9 mouse cellular contexts compared by ENCODE assay signal in the genomic region with DNA sequence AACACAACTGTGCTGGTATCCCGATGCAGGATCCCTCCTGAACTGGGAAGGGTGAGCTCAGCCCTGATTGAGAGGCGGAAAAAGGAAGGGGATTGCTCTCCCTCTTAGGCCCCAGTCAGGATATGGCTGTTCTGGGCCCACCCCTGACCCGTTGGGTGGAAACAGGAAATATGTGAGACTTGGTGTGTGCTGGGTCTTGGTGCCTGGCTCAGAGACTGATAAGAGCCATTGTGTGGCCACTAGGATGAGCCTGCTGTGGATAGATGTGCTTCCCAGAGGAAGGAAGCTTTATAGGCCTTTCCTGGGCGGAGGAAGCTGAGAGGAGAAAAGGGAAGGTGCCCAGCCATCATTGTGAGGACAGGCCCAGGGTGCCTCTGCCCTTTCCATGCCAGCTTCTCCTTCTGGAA. TPM values are rescaled to one million over a fixed set of nuclear protein-coding genes. Genes with fewer than 3 reads are reported as not detected.
DNase-seq lines count a peak whose midpoint lies in the region; ATAC-seq lines count a peak whose summit lies in the region.
"Had no signal": no experiment of that assay in that cellular context is flagged by ENCODE, and none has a peak within 500 bp of the region (broad histone marks: within the 10 kb centered on the region; RNA-seq: fewer than 3 reads in every experiment).

No protein-coding gene starts in this region.

- H3K27me3 ChIP-seq in embryonic facial prominence, embryonic 15.5 days, result no peaks in the 10 kb centered on the region

- ATAC-seq in embryonic facial prominence, embryonic 15.5 days (ENCODE audit: insufficient number of reproducible peaks, low FRiP score, low TSS enrichment, low read depth), result no peak

- no peaks in the 10 kb centered on the region for H3K9me3 ChIP-seq in embryonic facial prominence, embryonic 15.5 days (replicated peaks)
- H3K9me3 ChIP-seq: forebrain, embryonic 10.5 days had no signal

- H3K27ac ChIP-seq in embryonic facial prominence, embryonic 15.5 days (replicated peaks), result peak overlapping the region; percentile 61
- H3K27ac ChIP-seq: forebrain, embryonic 10.5 days had no signal

- H3K4me3 ChIP-seq in embryonic facial prominence, embryonic 15.5 days (replicated peaks), result no peak overlapping the region
- H3K4me3 ChIP-seq: forebrain, embryonic 10.5 days had no signal

- peaks cover 2% of the 10 kb centered on the region; the same call in 1 of the 2 replicates for H3K36me3 ChIP-seq in embryonic facial prominence, embryonic 15.5 days
- H3K36me3 ChIP-seq: forebrain, embryonic 10.5 days had no signal

- H3K4me2 ChIP-seq in embryonic facial prominence, embryonic 15.5 days (replicated peaks), result no peak overlapping the region

- DNase-seq in adrenal gland, adult (ENCODE audit: inconsistent age in 2 of 2, low spot score in 1 of 2), result peak; percentile 63 to 80
- DNase-seq in adrenal gland, adult 18-20 months (ENCODE audit: low spot score in 2 of 2), result no peak
- DNase-seq in kidney, adult 18-20 months, result peak; percentile 60
- peak; percentile 70 to 80 for DNase-seq in lung, adult 18-20 months
- DNase-seq in cerebellum, postnatal 10 days, result no peak
- no peak for DNase-seq in thymus, postnatal 25 days
- no peak for DNase-seq in thymus, adult 18-20 months

- no peak overlapping the region for H3K9ac ChIP-seq in embryonic facial prominence, embryonic 15.5 days

- H3K4me1 ChIP-seq in embryonic facial prominence, embryonic 15.5 days, result peaks cover 52% of the 10 kb centered on the region

- WGBS in embryonic facial prominence, embryonic 15.5 days, result 71% methylated on average over 4 of the region's 4 CpGs

RNA-seq across cellular contexts. Expression of a gene that starts 1.1 kb away (rescaled TPM):
- 100 to 1,000 TPM; 144 to 160 TPM for total RNA-seq in adrenal gland, adult 18-20 months (2021)
- polyA plus RNA-seq in embryonic facial prominence, embryonic 15.5 days (2015; fragmentation: Nextera tagmentation; extraction: Ambion mirVana), result 56.1 and 65.3 TPM in 2 replicates

RNA-seq across cellular contexts. Expression of a gene that starts 18.4 kb away (rescaled TPM):
- 10 to 100 TPM; 24.9 to 36.9 TPM for total RNA-seq in adrenal gland, adult 18-20 months (2021)
- polyA plus RNA-seq in embryonic facial prominence, embryonic 15.5 days (2015; fragmentation: Nextera tagmentation; extraction: Ambion mirVana), result 25.7 and 31.9 TPM in 2 replicates

RNA-seq across cellular contexts. Expression of a gene that starts 29.9 kb away (rescaled TPM):
- 100 to 1,000 TPM; 115 to 132 TPM for total RNA-seq in adrenal gland, adult 18-20 months (2021)
- polyA plus RNA-seq in embryonic facial prominence, embryonic 15.5 days (2015; fragmentation: Nextera tagmentation; extraction: Ambion mirVana), result 105 and 112 TPM in 2 replicates

Comparison
In these comparisons a context has a peak if more than half of its experiments do, and no peak if none do; other contexts are left out.
1. DNase-seq: peak in adrenal gland, adult (2 of 2), kidney, adult 18-20 months (single experiment) and lung, adult 18-20 months (2 of 2); none in adrenal gland, adult 18-20 months (0 of 2), cerebellum, postnatal 10 days (0 of 2), thymus, postnatal 25 days (single experiment) and thymus, adult 18-20 months (0 of 2).